Mouse (Mus musculus): ENCODE measurements around the gene Cnot1.

The Cnot1 gene

GRCm38 (mm10) chr8:95817597-95817996, 10.3 kb upstream of the Cnot1 start:
- DNase-seq (ENCODE audit: low read depth, low spot score): no peak

GRCm38 (mm10) chr8:95816044-95816708, 8.9 kb upstream of the Cnot1 start:
- DNase-seq (ENCODE audit: low read depth, low spot score): no peak

DNA sequence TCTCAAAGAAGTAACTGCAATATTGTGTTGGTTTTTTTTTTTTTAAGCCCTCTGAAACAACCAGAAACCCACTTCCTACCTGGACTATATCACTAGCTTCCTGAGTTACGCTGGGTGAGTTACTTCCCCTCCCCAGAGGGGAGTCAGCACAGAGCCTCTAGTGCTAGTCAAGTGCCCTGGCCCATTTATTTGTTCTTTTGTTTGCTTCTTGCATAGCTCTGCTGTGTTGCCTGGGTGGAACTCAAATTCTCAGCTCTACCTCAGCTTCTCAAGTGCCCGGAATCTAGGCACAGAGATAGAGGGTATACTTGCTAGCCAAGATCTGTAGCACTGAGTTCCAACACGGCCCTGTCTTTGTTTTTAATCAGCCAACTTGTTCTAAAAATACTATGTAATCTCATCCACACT, 2.9 kb upstream of the Cnot1 start:
- no peak for DNase-seq (ENCODE audit: low read depth, low spot score)

DNA sequence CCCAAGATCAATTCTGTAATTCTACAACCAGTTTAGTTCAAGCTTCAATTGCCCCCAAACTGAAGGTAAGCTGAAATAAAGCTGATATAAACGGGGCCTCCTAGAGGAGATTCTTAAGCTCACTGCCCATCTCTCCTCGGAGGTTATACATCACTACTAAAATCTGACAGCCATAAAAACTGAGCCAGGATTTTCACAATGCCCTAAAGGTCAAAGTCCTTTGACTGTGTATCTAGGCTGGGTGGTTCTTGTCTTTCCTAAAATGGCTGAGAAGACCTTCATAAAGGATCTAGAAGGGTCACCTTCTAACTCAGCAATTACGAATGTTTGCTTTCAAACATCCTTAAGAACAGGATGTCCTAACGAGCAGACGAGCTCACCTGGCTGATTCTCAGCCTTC, 1.9 kb upstream of the Cnot1 start:
- no peak for DNase-seq (ENCODE audit: low read depth, low spot score)

DNA sequence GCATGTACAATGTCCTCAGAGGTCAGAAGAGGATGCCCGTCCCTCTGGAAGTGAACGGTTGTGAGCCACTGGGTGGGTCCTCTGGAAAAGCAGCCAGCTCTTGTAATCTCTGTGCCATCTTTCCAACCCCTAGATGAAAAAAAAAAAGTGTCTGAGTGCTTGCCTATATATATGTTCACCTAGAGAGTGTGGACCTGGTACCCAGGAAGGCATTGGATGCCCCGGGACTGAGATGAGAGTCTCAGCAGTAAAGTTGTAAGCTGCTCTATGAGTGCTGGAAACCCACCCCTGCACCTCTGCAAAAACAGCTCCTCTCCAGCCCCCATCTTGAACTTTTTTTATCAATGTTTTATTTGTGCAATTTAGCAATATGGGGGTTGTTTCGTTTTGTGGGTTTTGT, 1.4 kb upstream of the Cnot1 start:
- no peak for DNase-seq (ENCODE audit: low read depth, low spot score)

DNA sequence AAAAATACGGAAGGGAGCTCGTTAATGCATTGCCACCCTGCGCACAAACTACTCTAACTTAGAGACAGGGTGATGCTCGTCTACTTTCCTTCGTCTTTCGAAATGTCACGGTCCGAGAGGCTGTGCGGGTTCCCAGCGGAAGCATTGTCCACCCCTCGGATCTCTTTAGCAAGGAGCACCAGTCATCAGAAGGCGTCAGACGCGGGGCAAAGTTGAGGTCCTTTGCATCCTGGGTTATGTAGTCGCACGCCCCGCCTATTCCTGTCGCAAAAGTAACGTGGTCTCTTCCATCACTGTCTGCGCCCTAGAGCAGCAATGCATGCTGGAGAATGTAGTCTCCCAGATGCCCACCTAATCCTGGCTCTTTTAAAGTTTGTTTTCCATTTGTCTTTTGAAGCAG, 597 bp upstream of the Cnot1 start:
- DNase-seq (ENCODE audit: low read depth, low spot score): peak; percentile 99

GRCm38 (mm10) chr8:95806461-95807191, 638 bp downstream of the Cnot1 start:
- DNase-seq (ENCODE audit: low read depth, low spot score): peak; percentile 34

DNA sequence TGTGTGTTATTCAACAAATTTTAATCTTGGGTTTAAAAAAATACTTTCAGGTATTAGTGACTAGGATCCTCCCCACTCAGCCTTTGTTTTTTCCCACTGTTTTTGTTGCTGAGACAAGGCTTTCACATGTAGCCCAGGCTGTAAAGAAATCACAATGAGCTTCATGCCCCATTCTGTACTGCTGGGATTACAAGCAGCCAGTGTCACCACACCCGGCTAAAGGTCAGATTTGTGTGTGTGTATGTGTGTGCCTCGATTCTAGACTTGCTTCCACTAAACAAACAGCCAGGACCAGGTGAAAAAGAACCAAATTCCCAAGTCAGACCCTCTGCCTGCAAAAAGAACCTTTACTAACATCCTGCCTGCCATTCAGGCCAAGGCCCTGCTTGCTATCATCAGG, 1.8 kb downstream of the Cnot1 start:
- no peak for DNase-seq (ENCODE audit: low read depth, low spot score)

DNA sequence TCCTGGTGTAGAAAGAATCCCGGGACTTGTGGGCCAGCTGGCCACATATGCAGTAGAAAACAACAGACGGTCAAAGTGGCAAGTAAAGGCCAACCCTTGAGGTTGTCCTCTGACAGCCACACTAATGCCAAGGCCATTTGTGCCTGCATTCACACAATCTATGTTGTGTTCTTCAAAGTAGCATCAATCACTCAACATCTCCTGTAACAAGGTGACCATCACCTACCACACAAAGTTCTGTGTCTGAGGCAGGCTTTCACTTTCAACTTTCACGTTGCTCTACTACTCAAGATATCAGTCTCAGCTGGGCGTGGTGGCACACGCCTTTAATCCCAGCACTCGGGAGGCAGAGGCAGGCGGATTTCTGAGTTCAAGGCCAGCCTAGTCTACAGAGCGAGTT, 5.0 kb downstream of the Cnot1 start:
- DNase-seq (ENCODE audit: low read depth, low spot score): no peak

DNA sequence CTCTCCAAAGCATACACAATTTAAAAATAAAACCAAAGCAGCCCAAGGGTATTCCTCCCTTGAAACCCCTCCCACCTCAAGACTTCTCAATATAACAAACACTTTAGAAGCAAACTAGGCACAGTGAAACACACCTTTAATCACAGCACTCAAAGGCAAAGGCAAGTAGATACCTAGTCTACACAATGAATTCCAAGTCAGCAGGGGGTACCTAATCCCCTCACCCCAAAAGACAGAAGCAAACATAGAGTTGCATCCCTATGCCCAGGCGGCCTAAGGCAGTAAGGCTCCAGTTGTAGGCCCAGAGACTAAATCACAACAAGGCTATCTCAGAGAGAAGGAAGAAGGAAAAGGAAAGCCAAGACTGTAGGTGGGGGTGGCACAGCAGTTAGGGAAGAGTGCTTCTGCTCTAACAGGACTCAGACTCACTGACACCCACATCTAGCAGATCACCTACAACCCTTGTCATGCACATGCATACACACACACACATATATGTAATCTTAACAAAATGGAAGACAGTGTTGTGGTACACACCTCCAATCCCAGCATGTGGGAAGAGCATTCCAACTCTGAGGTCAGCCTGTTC, 5.7 kb downstream of the Cnot1 start:
- DNase-seq (ENCODE audit: low read depth, low spot score): no peak

GRCm38 (mm10) chr8:95800353-95800752, 6.9 kb downstream of the Cnot1 start:
- no peak for DNase-seq (ENCODE audit: low read depth, low spot score)

DNA sequence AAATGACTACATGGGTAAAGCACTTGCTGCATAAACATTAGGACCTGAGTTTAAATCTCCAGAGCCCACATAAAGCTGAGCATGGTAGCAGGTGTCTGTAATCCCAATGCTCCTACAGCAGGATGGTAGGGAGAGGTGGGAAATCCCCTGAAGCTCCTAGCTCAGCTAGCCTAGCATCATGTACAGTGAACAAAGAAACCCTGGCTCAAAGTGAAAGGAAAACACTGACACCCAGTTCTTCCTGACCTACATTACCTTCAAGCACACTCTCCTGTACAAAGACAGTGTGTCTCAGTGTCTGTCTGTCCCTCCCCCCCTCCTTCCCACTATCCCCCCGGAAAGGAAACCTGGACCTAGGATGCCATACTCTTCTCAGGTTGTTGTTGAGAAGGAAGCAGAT, 7.4 kb downstream of the Cnot1 start:
- no peak for DNase-seq (ENCODE audit: low read depth, low spot score)

DNA sequence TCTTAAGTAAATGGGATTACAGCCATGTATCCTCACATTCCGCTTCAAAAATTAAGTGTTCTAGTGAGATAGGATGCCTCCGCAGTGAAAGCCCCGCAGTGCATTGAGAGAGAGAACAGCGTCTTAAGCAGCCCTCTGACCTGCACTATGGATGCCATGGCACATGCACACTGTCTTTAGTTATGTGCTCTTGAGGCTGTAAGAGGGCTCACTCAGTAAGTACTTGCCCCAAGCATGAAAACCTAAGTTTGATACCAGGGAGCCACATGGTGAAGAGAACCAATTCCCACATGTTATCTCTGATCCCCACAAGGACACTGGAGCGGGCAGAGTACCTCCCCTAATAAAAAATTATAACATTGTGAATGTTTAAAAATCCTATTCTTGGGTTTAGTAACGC, 8.1 kb downstream of the Cnot1 start:
- DNase-seq (ENCODE audit: low read depth, low spot score): no peak

GRCm38 (mm10) chr8:95795333-95796061, 11.8 kb downstream of the Cnot1 start:
- peak; percentile 42 for DNase-seq (ENCODE audit: low read depth, low spot score)

DNA sequence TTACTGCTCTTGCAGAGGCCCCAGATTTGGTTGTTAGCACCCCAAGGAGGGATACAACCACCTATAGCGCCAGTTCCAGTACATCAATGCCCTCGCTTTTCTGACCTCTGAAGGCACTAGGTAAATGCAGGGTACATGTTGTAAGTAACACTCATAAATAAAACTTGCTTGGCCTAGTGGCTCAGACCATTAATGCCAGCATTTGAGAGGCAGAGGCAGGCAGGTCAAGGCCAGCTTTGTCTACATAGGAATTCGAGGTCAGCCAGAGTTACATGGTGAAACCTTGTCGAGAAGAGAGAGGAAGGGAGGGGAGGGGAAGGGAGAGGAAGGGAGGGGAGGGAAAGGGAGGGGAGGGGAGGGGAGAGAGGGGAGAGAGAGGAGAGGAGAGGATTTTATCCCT, 21.7 kb downstream of the Cnot1 start:
- DNase-seq (ENCODE audit: low read depth, low spot score): no peak

DNA sequence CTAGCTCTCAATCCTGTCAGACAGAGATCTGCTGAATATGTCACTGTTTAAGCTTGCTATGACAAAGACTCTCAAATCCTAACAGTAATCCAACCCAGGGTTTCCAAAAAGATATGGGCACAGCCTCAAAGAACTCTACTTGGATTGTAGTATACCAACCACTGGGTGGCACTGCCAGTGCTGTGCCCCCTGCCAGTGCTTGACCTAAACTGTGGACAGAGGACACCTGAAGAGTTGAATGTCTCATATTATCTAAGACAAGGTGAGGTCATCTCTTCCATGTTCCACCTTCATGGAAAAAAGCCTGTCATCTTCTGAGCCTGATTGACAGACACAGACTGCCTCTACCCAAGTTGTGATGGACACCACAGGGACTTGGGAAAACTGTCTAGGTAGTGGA, 24.6 kb downstream of the Cnot1 start:
- DNase-seq (ENCODE audit: low read depth, low spot score): no peak

DNA sequence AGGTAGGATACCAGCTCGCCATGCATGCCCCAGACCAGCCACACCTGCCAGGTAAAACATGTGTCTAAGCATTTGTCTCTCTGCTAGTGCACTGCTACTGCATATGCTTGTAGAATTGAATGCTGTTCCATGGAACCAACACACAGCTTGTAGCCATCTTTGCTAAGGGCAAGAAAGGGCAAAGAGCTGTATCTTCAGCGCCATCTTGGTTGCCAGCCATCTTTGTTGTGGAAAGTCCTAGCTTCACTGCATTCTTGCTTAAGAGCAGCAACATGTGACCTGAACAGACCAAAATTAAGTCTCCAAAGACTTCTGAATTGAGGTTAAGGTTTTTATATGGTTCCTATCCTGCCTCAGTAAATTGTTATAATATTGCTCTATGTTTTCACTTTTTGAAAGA, 25.5 kb downstream of the Cnot1 start:
- DNase-seq (ENCODE audit: low read depth, low spot score): no peak

DNA sequence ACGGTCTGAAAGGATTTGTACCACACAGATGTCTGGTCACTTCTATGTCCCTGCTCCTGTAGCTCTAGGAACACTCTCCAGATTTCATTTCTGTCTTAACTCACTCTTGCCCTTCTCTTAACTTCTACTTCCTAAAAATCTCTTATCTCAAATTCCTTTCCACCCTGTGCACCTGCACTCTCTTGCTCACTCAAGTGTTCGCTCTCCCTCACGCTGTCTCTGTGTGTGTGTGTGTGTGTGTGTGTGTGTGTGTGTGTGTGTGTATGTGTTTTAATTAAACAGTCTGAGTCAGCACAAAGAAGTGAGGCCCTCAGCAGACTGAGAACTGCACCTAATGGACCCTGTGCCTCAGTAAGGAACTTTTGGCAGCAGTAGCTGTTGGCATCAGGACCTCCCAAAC, 26.2 kb downstream of the Cnot1 start:
- DNase-seq (ENCODE audit: low read depth, low spot score): no peak

DNA sequence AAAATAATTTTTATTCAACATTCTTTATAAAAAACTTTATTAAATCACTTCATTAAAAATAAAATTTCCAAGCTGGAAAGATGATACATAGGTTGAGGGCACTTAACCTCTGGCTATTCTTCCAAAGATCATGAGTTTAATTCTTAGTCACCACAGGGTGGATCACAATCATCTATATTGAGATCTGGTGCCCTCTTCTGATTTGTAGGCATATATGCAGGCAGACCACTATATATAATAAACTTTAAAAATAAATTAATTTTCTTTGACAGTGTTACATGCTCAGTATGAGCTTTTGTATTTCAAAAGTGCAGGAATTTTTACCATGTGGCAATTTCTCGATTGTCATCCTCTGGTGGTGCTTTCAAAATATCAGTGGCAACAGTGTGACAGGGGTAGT, 43.1 kb downstream of the Cnot1 start:
- DNase-seq (ENCODE audit: low read depth, low spot score): peak; percentile 24

DNA sequence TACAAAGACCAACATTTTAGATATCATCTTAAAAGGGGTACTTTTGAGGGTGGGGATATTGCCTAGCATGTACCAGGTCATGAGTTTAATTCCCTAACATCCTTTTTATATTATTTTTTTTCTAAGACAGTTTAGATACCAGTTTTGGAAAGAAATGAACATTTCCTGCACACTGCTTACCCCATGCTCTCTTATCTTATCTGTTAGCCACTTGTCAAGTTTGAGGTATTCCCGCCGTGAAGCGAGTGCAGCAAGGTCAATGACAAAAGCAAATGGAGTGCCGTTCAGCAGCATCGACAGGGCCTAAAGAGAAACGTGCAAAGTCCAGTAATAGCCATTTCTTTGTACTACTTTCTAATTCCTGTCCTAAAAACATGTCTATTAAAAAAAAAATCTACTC, 46.9 kb downstream of the Cnot1 start:
- no peak for DNase-seq (ENCODE audit: low read depth, low spot score)

DNA sequence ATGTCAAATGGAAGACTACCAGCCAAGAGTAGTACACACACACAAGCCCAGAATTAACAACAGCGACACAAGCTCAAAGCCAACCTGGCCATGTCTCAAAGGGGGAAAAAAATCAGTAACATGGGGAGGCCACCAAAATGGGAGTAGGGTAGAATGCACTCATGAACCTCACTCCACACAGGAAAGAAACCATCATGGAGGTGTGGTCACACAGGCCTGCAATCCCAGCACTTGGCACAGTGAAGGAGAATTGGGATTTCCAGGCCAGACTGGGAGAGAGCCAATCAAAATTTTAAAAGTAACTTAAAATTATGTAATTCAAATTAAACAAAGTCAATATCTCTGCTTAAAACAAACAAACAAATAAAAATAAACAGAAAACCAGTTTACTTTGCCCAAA, 55.3 kb downstream of the Cnot1 start:
- DNase-seq (ENCODE audit: low read depth, low spot score): no peak

DNA sequence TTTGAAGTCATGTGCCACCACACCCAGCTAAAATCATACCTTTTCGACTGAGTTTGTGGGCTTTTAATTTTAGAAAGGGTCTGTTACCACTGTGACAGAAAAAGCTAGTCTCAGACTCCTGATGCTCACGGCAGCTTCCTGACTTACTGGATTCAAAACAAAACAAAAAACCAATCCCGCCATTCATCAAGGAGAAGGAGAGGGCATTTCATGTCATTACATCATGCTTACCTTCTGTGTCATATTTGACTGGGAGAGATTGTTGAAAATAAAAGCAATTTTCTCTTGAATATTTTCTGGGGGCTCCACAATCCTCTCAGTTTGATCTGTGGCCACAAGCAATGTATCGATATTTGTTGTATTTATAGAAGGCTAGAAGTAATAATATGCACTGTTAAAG, 59.2 kb downstream of the Cnot1 start:
- DNase-seq (ENCODE audit: low read depth, low spot score): peak; percentile 24

DNA sequence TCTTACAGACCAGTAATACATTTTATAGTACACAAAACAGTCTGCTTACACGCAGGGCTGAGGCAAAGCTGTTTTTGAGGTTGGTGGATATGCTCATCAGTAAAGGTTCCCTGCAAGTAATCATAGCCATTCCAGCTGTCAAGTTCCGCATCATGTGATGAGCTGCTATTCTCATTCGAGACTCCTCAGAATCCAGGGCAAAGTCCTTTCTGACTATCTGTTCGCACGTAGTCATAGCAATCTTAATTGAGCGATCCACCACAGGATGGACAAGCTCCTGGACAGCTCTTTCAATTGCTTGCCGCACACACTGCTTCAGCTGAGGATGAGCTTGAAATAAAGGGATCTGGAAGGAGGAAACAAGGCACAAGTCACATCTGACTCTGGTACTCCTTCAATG, 65.5 kb downstream of the Cnot1 start:
- DNase-seq (ENCODE audit: low read depth, low spot score): no peak
